Mouse (Mus musculus): ENCODE results near the gene Magea2. TPM values are rescaled to one million over a fixed set of nuclear protein-coding genes. Genes with fewer than 3 reads are reported as not detected.
"Not testable (repeated sequence)": the region's sequence is repeated elsewhere in the genome, so short reads cannot be mapped to it uniquely, and the experiment has no call there.

The Magea2 gene
- total RNA-seq (2014; fragmentation: Nextera tagmentation), result not detected in 2 replicates
- not detected in 2 replicates for total RNA-seq (2017)
- polyA plus RNA-seq (2012), result not detected in 2 replicates

- not testable (repeated sequence) for H3K4me3 ChIP-seq (ENCODE audit: low read depth, low read length); H3K36me3 ChIP-seq (replicated peaks); H3K27me3 ChIP-seq (ENCODE audit: insufficient read depth, low read length); DNase-seq (ENCODE audit: low spot score); ATAC-seq (ENCODE audit: extremely low read depth, insufficient number of reproducible peaks, low FRiP score, poor library complexity, severe bottlenecking); H3K9me3 ChIP-seq (replicated peaks); H3K4me1 ChIP-seq (ENCODE audit: insufficient read depth, low read depth, low read length)
These were observed at the start of gene Magea2 for GRCm38 (mm10) chrX:155093566-155093965. Gene Magea2 (minus strand): TSS chrX:155093666.

GRCm38 (mm10) chrX:155128312-155128711 is 34.8 kb upstream of the Magea2 start, which contains the start of gene Cldn34b2:
Gene Cldn34b2 (minus strand): TSS chrX:155128412.
- ATAC-seq (ENCODE audit: extremely low read depth, insufficient number of reproducible peaks, low FRiP score, poor library complexity, severe bottlenecking); H3K9me3 ChIP-seq (replicated peaks); H3K36me3 ChIP-seq (replicated peaks); H3K4me1 ChIP-seq (ENCODE audit: insufficient read depth, low read depth, low read length); H3K27me3 ChIP-seq (ENCODE audit: insufficient read depth, low read length); H3K4me3 ChIP-seq (ENCODE audit: low read depth, low read length); DNase-seq (ENCODE audit: low spot score): not testable (repeated sequence)

GRCm38 (mm10) chrX:155098024-155098423 is 4.6 kb upstream of the Magea2 start:
- no peak for TF ChIP-seq POLR2AphosphoS5 (IDR thresholded peaks at IDR 0.05; ENCODE audit: insufficient replicate concordance, low read depth, low read length)
- TF ChIP-seq GATA1 (IDR thresholded peaks at IDR 0.05; ENCODE audit: borderline replicate concordance, low read length), result no peak
- TF ChIP-seq GATA2 (IDR thresholded peaks at IDR 0.05; ENCODE audit: borderline replicate concordance, low read depth, low read length), result no peak
- no peak for TF ChIP-seq CTCF (IDR thresholded peaks at IDR 0.05; ENCODE audit: low read depth, low read length)
- TF ChIP-seq TAL1 (conservative IDR thresholded peaks at IDR 0.05; ENCODE audit: low read depth, low read length), result no peak
- Histone ChIP-seq H3K4me1 (ENCODE audit: insufficient read depth, low read depth, low read length) (no peaks in the 10 kb centered on the region), H3K4me3 (ENCODE audit: low read depth, low read length) (no peak overlapping the region), H3K9me3 (replicated peaks) (no peaks in the 10 kb centered on the region), H3K36me3 (replicated peaks) (no peaks in the 10 kb centered on the region), H3K27me3 (ENCODE audit: insufficient read depth, low read length) (no peaks in the 10 kb centered on the region)
- ATAC-seq (ENCODE audit: extremely low read depth, insufficient number of reproducible peaks, low FRiP score, poor library complexity, severe bottlenecking) (no peak), DNase-seq (ENCODE audit: low spot score) (no peak)

GRCm38 (mm10) chrX:155089693-155090092 is 3.8 kb downstream of the Magea2 start, which contains the start of gene Magea1:
Gene Magea1 (minus strand): TSS chrX:155089793.
- ATAC-seq (ENCODE audit: extremely low read depth, insufficient number of reproducible peaks, low FRiP score, poor library complexity, severe bottlenecking); H3K36me3 ChIP-seq (replicated peaks); H3K9me3 ChIP-seq (replicated peaks); H3K4me3 ChIP-seq (ENCODE audit: low read depth, low read length); DNase-seq (ENCODE audit: low spot score); H3K4me1 ChIP-seq (ENCODE audit: insufficient read depth, low read depth, low read length); H3K27me3 ChIP-seq (ENCODE audit: insufficient read depth, low read length): not testable (repeated sequence)

- not testable (repeated sequence) for H3K9me3 ChIP-seq (replicated peaks); H3K4me3 ChIP-seq (ENCODE audit: low read depth, low read length); H3K36me3 ChIP-seq (replicated peaks); DNase-seq (ENCODE audit: low spot score); ATAC-seq (ENCODE audit: extremely low read depth, insufficient number of reproducible peaks, low FRiP score, poor library complexity, severe bottlenecking); H3K27me3 ChIP-seq (ENCODE audit: insufficient read depth, low read length); H3K4me1 ChIP-seq (ENCODE audit: insufficient read depth, low read depth, low read length)
These were observed 30.4 kb downstream of the Magea2 start, which contains the start of gene Magea5 for GRCm38 (mm10) chrX:155063045-155063444. Gene Magea5 (minus strand): TSS chrX:155063145.

- H3K4me3 ChIP-seq (ENCODE audit: low read depth, low read length); H3K27me3 ChIP-seq (ENCODE audit: insufficient read depth, low read length); DNase-seq (ENCODE audit: low spot score); H3K9me3 ChIP-seq (replicated peaks); H3K4me1 ChIP-seq (ENCODE audit: insufficient read depth, low read depth, low read length); H3K36me3 ChIP-seq (replicated peaks); ATAC-seq (ENCODE audit: extremely low read depth, insufficient number of reproducible peaks, low FRiP score, poor library complexity, severe bottlenecking): not testable (repeated sequence)
These were observed 97.7 kb downstream of the Magea2 start, which contains the start of gene Magea8 for GRCm38 (mm10) chrX:154995750-154996149. Gene Magea8 (minus strand): TSS chrX:154995850.

Other genes with a start within 250 kb of the Magea2 start
- gene Cldn34b1, start 203.4 kb downstream of the Magea2 start, total RNA-seq (2014; fragmentation: Nextera tagmentation), result not detected in 2 replicates
- gene Cldn34b1, start 203.4 kb downstream of the Magea2 start, total RNA-seq (2017), result not detected in 2 replicates
- not detected in 2 replicates for gene Cldn34b1, start 203.4 kb downstream of the Magea2 start, polyA plus RNA-seq (2012)
- not detected in 2 replicates for gene Magea6, start 157.7 kb downstream of the Magea2 start, total RNA-seq (2014; fragmentation: Nextera tagmentation)
- not detected in 2 replicates for gene Magea6, start 157.7 kb downstream of the Magea2 start, total RNA-seq (2017)
- not detected in 2 replicates for gene Magea6, start 157.7 kb downstream of the Magea2 start, polyA plus RNA-seq (2012)
- gene Magea3, start 144.2 kb downstream of the Magea2 start, total RNA-seq (2014; fragmentation: Nextera tagmentation), result not detected in 2 replicates
- gene Magea3, start 144.2 kb downstream of the Magea2 start, total RNA-seq (2017), result not detected in 2 replicates
- not detected in 2 replicates for gene Magea3, start 144.2 kb downstream of the Magea2 start, polyA plus RNA-seq (2012)
- not detected in 2 replicates for gene Magea8, start 97.8 kb downstream of the Magea2 start, total RNA-seq (2014; fragmentation: Nextera tagmentation)
- 0.11 TPM in 1 of 2 replicates, not detected in the other for gene Magea8, start 97.8 kb downstream of the Magea2 start, total RNA-seq (2017)
- not detected in 2 replicates for gene Magea8, start 97.8 kb downstream of the Magea2 start, polyA plus RNA-seq (2012)
- not detected in 2 replicates for gene Magea5, start 30.5 kb downstream of the Magea2 start, total RNA-seq (2014; fragmentation: Nextera tagmentation)
- not detected in 2 replicates for gene Magea5, start 30.5 kb downstream of the Magea2 start, total RNA-seq (2017)
- gene Magea5, start 30.5 kb downstream of the Magea2 start, polyA plus RNA-seq (2012), result not detected in 2 replicates
- not detected in 2 replicates for gene Magea1, start 3.9 kb downstream of the Magea2 start, total RNA-seq (2014; fragmentation: Nextera tagmentation)
- gene Magea1, start 3.9 kb downstream of the Magea2 start, total RNA-seq (2017), result not detected in 2 replicates
- gene Magea1, start 3.9 kb downstream of the Magea2 start, polyA plus RNA-seq (2012), result not detected in 2 replicates
- not detected in 2 replicates for gene Cldn34b2, start 34.7 kb upstream of the Magea2 start, total RNA-seq (2014; fragmentation: Nextera tagmentation)
- not detected in 2 replicates for gene Cldn34b2, start 34.7 kb upstream of the Magea2 start, total RNA-seq (2017)
- gene Cldn34b2, start 34.7 kb upstream of the Magea2 start, polyA plus RNA-seq (2012), result not detected in 2 replicates
- 120 and 123 TPM in 2 replicates for gene Sat1, start 122.8 kb upstream of the Magea2 start, total RNA-seq (2014; fragmentation: Nextera tagmentation)
- gene Sat1, start 122.8 kb upstream of the Magea2 start, total RNA-seq (2017), result 269 and 270 TPM in 2 replicates
- gene Sat1, start 122.8 kb upstream of the Magea2 start, polyA plus RNA-seq (2012), result 5.4 and 35.0 TPM in 2 replicates
- 22.6 and 23.3 TPM in 2 replicates for gene Acot9, start 168.8 kb upstream of the Magea2 start, total RNA-seq (2014; fragmentation: Nextera tagmentation)
- gene Acot9, start 168.8 kb upstream of the Magea2 start, total RNA-seq (2017), result 32.6 and 34.0 TPM in 2 replicates
- 1.3 and 4.5 TPM in 2 replicates for gene Acot9, start 168.8 kb upstream of the Magea2 start, polyA plus RNA-seq (2012)
- gene Prdx4, start 247.1 kb upstream of the Magea2 start, total RNA-seq (2014; fragmentation: Nextera tagmentation), result 65.5 and 70.1 TPM in 2 replicates
- gene Prdx4, start 247.1 kb upstream of the Magea2 start, total RNA-seq (2017), result 164 and 180 TPM in 2 replicates
- 53.4 and 71.7 TPM in 2 replicates for gene Prdx4, start 247.1 kb upstream of the Magea2 start, polyA plus RNA-seq (2012)